Mouse (Mus musculus) cerebellum, postnatal 14 days (tissue): Measurements from ENCODE around the gene Cldn16.
A peak's percentile ranks its signal among the peaks of the same experiment; 100 is the strongest.
"Not testable (repeated sequence)": the region's sequence is repeated elsewhere in the genome, so short reads cannot be mapped to it uniquely, and the experiment has no call there.

Experiments used
- DNase-seq, 2 experiments: peaks; one replicate each; pipeline ENCODE4 v3.0.0; 2021; ENCODE audit warnings: mixed read lengths in 2 of 2

Cldn16 gene

DNA sequence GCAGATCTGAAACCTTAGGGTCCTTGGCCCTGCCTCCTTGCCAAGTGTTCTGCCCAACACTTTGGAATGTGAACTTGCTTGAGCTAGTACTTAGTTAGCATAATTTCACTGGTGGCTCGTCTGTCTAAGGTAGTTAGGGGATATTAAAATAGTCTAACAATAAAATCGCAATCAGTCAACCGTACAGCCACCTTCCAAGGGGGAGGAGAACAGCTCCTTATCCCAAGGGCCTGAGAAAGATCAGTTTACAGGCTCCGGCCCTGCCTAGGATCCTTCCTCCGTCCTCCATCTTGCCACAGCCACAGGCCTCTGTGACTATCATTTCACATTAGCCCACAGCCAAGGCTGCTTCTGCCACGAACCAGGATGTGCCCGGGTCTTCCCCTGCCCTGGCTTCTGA, at the start of gene Cldn16:
Cldn16 (plus strand) TSS at position 301 of the 400 bp plus-strand sequence.
- DNase-seq, result no peak

DNA sequence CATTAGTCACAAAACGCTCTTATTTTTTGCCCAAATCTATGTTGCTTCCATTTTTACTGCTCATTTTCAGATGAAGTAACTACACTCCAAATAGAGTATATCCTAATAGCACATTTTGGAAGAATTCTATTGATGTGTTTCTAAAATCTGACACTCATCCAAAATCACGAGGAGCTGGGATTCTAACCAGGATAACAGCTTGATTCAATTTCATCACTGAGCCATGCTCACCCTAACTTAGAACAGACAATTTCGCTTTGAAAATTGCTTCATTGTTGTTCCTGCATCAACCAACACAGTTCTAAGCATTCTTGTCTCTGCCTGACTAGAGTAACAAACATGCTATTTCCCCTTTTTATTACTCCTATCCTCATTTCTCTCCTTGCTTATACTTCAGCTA, 44.3 kb upstream of the Cldn16 start:
- DNase-seq, result no peak

DNA sequence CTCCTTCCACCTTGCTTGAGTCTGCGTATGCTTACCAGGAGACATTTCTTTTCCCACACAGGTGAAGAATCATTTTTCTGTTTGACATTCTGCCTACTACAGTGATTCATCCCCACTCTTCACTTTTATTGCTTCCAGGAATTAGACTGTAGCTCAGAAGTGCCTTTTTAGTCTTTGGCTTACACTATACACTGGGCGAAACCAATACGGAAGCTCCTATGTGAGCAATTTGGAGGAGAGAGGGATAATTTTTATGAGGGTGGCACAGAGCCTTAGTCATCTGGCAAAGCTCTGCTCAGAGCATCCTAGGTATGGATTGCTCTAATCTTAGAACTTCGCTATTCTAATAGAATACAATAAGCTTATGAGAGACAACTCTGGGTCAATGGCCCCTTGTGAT, 40.9 kb upstream of the Cldn16 start:
- no peak for DNase-seq

DNA sequence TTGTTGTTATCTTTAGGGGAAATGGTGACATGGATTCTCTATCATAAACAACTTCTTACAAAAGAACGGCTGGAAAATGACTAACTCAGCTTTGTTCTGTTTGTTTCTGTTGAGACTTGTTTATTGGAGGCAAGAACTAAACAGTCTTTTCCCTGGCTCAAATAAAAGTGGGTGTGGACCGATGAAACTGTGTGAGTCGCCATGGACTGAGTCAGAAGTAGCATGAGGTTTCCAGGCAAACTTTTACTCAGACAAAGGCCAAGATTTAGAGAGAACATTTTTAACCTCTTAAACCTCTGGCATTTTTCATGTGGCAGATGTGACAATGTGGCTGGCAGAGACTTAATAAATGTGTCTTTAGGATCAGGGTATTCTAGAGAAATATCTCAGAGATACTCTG, 32.7 kb upstream of the Cldn16 start:
- no peak for DNase-seq

DNA sequence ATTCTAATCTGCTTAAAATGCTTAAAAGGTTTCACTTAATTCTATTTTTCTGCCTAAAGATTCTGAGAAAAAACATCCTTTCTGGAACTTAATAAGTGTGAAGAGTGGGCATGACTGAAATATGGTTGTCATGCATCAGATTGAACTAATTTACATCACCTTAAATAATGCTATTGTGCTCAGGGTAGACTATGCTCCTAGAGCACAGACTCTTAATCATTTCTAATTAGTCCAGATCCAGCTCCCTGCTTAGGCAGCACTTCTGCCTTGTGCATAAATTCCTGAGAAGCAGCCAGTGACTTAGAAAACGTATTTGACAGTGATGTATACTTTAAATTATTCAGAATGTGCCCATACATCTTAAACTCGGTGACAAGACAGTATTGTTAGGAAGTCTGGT, 29.4 kb upstream of the Cldn16 start:
- DNase-seq, result no peak

DNA sequence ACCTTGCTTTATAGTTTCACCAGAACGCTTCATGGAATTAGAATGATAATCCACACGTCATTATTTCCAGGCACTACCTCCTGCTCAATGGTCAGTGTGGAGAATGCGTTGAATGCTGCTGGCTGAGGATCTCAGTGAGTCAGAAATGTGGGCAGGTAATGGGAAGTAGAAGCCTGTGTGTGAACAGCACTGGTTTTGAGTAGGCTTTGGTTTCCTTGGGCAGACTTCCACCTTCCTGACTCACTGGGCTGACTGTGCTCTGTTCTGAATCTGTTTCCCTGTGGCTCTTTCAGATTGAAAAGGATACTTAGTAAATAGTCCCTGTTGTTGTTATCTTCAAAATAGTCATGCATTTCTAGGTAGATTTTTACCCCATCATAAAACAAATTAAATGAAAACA, 22.9 kb upstream of the Cldn16 start:
- no peak for DNase-seq

DNA sequence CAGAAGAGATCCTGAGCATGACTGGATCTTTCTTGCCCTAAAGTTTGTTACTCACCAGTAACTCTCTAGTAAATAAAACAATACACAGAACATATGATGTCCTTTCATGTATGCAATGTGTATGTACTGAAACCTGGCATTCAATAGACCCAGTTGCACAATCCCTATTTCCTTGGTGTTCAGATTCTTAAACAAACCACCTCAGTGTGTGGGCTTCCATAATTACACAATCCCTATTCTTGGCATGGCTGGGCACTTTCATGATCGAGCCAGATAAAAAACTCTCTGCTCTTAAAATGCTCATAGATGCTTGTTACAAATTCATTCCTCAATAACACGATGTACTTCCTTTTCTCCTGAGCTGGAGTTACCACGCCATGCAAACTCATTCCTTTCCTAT, 21.8 kb upstream of the Cldn16 start:
- no peak for DNase-seq

DNA sequence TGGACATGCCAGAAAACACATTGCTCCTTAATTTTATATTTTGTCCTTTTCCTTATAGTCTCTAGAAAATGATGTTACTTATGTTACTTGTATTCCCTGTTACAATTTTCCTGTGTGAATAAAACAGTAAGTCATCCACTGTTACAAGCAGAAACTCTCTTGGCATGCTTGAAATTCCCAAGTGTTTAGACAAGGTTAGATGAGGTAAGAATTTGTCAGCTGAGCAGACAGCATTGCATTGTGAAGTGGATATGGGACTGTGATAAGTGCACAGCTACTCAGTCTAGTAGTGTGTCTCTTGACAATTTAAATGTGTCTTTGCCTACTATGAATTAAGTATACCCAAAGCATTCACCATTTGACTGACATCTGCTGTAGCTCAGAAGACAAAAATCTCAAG, 18.1 kb upstream of the Cldn16 start:
- DNase-seq, result no peak

DNA sequence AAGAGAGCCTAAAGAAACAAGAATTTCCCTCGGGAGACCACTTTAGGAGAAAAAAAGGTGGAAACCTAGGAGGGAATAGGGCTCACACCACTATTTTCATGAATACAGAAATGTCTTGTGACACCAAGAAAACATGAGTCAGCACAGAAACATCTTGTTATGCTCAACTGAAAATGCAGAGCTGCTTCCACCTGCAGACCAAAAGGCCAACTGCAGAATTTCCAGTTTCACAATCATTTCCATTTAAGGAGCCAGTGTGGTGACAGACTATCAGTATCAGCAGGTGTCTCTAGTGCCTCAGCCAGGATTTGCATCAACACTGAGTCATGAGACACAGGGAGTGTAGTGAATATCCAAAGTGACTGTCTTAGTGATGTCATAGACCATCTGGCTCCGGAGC, 15.3 kb upstream of the Cldn16 start:
- peak; percentile 24 to 40 for DNase-seq

DNA sequence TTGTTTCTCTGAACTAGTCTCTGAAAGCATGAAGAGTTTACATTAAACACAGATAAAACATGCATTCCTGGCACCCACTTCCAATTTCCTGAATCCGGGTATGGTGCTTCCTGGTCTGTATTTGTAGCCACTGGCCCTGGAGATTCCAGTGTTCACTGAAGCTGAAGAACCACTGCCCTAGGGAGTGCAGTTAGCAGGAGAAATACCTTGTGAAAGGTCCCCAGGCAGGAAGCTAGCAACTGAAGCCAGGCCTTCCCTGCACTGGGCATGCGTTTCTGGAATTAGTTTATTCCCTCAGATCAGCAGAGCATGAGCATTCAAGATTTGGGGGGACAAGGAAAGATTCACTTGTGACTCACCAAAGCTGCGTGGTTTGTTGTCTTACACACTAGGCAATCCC, 8.8 kb upstream of the Cldn16 start:
- DNase-seq, result no peak

DNA sequence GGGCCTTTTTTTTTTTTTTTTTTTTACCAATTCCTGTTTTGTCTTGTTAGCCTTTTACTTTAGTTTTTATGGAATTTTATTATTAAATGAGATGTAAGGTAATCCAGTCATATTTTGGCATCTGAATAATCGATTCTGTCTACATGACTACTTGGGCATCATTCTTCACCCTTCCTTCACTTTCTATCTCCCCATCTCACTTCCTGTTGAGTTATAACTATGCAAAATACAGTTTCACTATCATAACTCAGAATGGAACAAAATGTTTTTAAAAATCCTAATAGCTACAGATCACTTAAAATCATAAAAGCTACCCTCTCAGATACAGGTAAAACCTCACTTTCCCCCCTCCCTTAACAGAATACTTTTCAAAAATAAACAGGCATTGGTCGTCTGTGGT, 6.8 kb upstream of the Cldn16 start:
- no peak for DNase-seq

DNA sequence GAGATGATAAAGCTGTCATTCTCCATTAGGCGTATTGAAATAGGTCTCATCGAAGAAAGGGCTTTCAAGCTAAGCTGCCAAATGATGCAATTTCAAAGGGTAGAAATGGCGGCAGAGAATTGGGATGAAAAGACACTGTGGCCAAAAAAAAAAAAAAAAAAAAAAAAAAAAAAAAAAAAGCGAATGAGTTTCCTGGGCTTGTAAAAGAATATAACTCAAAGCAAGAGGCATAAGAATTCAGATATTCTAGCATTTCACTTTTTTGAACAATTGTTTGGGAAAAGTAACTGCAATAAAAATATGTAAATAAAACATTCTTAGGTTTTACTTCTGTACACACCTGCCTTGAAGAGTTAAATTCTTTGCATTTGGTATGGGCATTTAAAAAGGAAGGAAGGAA, 3.6 kb downstream of the Cldn16 start:
- no peak for DNase-seq

DNA sequence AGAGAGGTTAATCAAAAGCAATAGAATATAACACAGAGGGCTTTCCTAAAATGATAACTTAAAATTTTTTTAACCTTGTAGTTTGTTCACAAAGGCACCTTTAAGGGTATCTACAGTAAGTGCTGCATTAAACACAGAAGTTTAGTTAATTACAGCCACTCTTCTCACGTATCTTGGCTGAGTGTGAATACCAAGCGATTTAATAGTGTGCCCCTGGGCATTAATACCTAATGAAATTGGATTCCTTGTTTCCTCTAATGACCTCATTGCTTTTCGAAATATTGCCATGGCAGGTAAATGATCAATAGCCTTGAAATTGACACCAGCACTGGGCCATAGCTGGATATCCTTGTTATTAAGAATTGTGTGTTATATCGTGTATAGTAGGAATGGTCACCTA, 8.3 kb downstream of the Cldn16 start:
- no peak for DNase-seq

DNA sequence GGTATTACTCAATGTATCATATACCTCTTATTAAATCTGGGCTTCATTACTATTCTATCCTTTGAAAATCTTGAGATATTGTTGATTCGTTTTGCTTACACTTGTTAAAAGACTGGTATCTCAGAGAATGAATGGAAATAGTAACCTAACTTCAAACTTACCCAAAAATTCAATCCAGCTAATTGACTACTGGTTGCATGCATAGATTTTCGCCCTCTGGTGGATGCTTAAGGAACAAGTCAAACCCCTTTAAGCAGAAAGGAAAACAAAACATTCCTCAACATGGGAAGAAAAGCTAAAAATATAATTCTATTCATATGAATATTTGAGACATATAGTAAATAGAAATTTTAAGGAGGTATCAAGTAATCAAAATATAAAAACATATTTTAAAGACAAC, 32.8 kb downstream of the Cldn16 start:
- peak; percentile 43 to 55 for DNase-seq

DNA sequence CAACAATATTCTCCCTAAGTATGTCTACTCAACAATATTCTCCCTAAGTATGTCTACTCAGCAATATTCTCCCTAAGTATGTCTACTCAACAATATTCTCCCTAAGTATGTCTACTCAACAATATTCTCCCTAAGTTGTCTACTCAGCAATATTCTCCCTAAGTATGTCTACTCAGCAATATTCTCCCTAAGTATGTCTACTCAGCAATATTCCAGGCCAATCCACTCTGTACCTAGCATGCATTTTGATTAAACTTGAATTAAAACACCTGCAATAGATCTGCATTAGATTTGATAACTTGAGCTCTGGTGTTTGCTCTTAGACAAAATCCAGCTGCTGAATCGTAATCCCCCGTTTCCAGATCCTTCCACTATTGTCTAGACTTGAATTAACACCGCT, 36.8 kb downstream of the Cldn16 start:
- DNase-seq, result not testable (repeated sequence)

DNA sequence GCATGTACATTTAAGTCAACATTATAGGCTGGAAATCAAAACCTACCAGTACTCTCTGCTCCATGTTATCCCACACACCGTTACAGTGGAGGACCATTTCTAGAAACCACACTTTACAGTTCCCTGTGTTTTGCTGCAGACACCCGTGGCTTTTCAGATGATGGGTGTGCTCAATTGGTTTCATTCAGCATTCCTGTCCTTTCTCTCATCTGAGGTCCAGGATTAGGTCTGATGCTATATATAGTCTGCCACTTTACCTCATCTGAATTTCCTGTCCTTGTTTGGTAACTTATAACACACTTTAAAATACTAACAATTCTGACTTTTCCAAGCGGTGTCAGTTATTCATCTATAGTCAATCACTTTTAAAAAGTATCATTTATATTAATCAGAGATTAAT, 37.8 kb downstream of the Cldn16 start:
- DNase-seq, result no peak

DNA sequence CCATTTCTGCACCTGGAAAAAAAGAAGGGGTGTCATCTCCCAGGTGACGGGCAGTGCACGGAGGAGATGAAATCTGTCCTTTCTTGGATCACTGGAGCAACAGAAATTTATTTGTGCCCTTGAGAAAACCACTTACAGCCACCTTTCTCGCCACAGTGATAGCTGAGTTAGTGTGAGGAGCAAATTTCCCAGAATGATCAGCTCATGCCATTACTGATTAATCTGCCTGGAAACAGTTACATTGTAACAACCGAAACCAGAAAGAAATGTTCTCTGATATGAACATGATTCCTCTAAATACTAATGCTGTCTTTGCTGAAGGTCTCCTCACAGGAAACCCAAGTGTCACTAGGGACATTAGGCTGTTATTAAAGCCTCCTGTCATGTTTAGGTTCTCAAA, 42.0 kb downstream of the Cldn16 start:
- no peak for DNase-seq

DNA sequence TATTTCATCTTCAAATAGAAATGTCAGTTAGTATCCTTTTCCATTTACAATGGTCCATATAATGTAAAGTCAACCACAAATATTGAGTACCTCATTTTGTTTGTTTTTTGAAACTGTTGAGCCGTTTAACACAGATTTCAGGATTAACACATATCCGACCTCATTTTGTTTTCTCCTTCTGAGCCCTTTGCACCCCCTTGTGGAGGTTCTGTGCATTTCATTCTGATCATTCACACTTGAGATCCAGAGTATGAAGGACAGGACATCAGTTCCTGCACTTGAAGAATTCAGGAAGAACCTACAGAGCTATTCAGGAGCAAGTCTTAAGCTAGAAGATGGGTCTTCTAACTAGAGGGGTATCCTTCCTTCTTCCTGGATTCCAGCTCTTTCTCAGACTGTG, 56.7 kb downstream of the Cldn16 start:
- DNase-seq, result peak; percentile 44 to 59

DNA sequence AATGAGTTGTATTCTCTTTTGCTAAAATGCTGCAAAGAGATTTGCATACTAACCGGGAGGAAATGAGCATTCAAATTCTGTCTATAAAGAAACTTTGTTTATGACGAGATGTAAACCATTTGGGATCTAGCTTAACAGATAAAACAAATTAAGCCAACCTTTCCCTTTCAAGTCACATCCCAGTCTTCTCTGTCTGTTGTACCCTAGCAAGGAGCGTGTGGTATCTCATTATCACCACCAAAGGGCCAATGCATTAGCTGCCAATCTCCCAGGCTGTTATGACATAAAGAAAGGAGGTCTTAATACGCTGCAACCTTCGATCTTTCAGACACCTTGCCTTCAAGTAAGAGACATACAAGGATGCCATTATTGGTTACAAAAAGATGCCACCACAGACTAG, 62.9 kb downstream of the Cldn16 start:
- no peak for DNase-seq

DNA sequence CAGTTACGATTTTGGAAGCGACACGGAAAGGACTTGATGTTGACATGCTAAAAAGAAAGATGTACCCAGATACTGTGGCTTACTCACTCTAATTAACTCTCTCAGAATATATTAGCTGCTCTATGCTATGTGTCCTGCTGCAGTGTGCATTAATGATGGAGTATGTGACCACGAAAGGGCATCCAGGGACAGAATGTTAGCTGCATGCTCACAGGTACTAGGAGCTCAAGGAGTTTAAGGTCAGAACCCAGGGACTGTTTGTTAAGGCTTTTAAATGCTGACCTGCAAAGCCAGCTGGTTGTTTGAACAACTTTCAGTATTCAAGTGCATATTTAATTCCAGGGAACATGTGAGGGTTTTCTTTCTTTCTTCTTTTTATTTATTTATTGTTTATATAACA, 63.7 kb downstream of the Cldn16 start, which contains the start of gene Tmem207:
Tmem207 (minus strand) TSS at position 101 of the 400 bp plus-strand sequence.
- no peak for DNase-seq

DNA sequence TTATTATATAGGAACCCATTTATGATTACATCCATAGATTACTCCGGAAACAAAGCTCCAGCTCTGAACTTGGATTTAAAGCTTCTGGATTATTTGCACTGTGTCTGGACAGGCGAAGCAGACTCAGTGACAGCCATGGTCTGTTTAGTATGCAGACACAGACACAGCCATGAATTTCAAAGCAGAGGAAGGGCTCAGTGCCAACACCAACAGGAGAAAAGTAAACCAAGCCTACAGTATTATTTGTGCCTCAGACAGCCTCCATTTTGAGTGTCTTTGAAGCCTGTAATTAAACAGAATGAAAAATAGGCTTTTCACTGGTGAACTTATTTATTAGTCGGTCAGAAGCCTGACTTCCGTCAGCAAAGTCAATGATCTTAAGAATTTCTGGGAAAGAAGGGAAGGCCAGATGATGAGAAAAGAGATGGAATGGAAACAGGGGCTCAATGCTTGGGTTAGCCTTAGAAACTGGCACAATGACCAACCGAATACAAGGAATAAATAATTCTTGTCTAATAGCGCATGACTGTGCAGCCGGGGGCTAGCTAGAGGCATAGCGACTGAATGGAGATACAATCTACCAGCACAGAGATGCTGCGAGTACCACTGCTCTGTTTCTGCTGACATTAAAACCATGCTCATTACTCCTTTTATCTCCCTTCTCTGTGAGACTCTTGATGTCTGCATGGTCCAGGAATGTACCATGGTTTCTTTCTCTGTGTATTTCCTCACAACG, 65.2 kb downstream of the Cldn16 start:
- DNase-seq, result peak; percentile 13 to 17

DNA sequence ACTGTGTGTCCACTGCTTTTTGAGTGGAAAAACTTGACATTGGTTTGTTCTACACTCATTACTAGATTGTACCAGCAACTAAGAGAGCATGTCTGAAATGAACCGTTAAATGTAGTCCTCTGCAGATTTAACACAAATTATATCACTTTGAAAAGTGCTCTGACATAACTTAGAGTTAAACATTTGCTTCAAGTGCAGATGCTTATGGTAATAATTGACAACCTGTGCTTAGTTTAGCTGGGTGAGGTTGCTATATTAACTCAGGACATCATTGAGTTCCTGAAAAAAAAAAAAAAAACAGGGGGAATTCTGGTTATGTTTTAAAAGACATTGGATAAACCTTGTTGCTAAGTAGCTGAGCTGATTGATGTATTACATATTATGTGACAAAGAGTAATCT, 67.5 kb downstream of the Cldn16 start:
- DNase-seq, result no peak

DNA sequence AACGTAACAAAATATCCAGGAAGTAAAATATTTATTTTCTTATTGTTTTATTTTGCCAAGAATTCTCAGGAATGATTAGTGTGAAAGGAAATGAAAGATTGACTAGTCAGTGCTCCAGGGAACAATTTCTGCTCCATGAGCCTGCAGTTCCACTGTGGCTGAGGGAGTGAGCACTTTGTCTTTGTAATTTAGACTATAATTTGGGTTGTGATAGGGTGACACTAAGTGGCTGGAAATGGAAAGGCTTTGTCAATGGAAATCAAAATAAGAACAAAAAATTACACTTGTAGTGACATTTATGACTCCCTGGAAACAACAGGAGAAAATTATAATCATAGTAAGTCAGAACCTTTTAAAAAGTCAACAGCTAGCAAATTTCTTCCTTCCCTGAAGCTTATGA, 69.4 kb downstream of the Cldn16 start:
- DNase-seq, result no peak
